Mouse (Mus musculus) intestine, postnatal 0 days (tissue): ENCODE results near the gene Wdr93. TPM values are rescaled to one million over a fixed set of nuclear protein-coding genes. Genes with fewer than 3 reads are reported as not detected.
"Not testable (repeated sequence)": the region's sequence is repeated elsewhere in the genome, so short reads cannot be mapped to it uniquely, and the experiment has no call there.

Experiments
- ATAC-seq: fragments of 200-750 bp; cut with Nextera tagmentation; 2 replicates; pipeline ENCODE4 v1.8.0; 2017; ENCODE audit warnings: mild to moderate bottlenecking, moderate TSS enrichment, moderate library complexity
- H3K27ac ChIP-seq: fragments of 300-500 bp; sonication (generic); 2 replicates; pipeline ENCODE4 v1.5.1; 2014; ENCODE audit warnings: mild to moderate bottlenecking, low read depth, low read length, moderate library complexity
- H3K27me3 ChIP-seq: fragments of 300-500 bp; sonication (generic); replicated peaks from 2 replicates; pipeline ENCODE4 v1.6.1; 2014; ENCODE audit warnings: low read length, mixed read lengths; ENCODE audit not compliant: control insufficient read depth, insufficient read depth
- H3K36me3 ChIP-seq: fragments of 300-500 bp; sonication (generic); 2 replicates; pipeline ENCODE4 v1.6.1; 2014; ENCODE audit warnings: mild to moderate bottlenecking, moderate library complexity; ENCODE audit not compliant: control insufficient read depth, insufficient read depth
- H3K4me1 ChIP-seq: fragments of 300-500 bp; sonication (generic); replicated peaks from 2 replicates; pipeline ENCODE4 v1.6.1; 2014; ENCODE audit warnings: antibody characterized with exemption, low read length, mixed read lengths; ENCODE audit not compliant: control insufficient read depth, insufficient read depth
- H3K4me2 ChIP-seq: fragments of 300-500 bp; sonication (generic); replicated peaks from 2 replicates; pipeline ENCODE4 v1.6.1; 2014; ENCODE audit warnings: low read depth, mild to moderate bottlenecking, moderate library complexity
- H3K4me3 ChIP-seq: fragments of 300-500 bp; sonication (generic); 2 replicates; pipeline ENCODE4 v1.5.1; 2014; ENCODE audit warnings: low read depth, low read length
- H3K9ac ChIP-seq: fragments of 300-500 bp; sonication (generic); 2 replicates; pipeline ENCODE4 v1.6.1; 2014; ENCODE audit warnings: mild to moderate bottlenecking, low read depth, low read length
- H3K9me3 ChIP-seq: fragments of 300-500 bp; sonication (generic); 2 replicates; pipeline ENCODE4 v1.6.1; 2016; ENCODE audit warnings: mixed run types; ENCODE audit not compliant: control insufficient read depth
- CTCF ChIP-seq: sonication (generic); IDR thresholded peaks from 2 replicates; pipeline ENCODE4 v1.5.1; 2016; ENCODE audit warnings: low read depth, mild to moderate bottlenecking, control low read depth, antibody characterized with exemption, moderate library complexity
- WGBS: fragments of 180-500 bp; shearing (Covaris S2); extraction: QIAGEN DNeasy Blood & Tissue Kit; methylation state at CpG from one replicate; pipeline ENCODE4 v1.1.7; 2014; 5-methylcytosine and 5-hydroxymethylcytosine counted together
- polyA plus RNA-seq: library from polyadenylated mRNA; unstranded; fragments of >200 nt; fragmentation: Nextera tagmentation; extraction: Ambion mirVana; gene quantifications from 2 replicates; pipeline ENCODE4 v1.2.1, GENCODE M21; 2015

Gene Wdr93
- polyA plus RNA-seq, 1 experiment from 2014 or later, result 0.05 TPM

DNA sequence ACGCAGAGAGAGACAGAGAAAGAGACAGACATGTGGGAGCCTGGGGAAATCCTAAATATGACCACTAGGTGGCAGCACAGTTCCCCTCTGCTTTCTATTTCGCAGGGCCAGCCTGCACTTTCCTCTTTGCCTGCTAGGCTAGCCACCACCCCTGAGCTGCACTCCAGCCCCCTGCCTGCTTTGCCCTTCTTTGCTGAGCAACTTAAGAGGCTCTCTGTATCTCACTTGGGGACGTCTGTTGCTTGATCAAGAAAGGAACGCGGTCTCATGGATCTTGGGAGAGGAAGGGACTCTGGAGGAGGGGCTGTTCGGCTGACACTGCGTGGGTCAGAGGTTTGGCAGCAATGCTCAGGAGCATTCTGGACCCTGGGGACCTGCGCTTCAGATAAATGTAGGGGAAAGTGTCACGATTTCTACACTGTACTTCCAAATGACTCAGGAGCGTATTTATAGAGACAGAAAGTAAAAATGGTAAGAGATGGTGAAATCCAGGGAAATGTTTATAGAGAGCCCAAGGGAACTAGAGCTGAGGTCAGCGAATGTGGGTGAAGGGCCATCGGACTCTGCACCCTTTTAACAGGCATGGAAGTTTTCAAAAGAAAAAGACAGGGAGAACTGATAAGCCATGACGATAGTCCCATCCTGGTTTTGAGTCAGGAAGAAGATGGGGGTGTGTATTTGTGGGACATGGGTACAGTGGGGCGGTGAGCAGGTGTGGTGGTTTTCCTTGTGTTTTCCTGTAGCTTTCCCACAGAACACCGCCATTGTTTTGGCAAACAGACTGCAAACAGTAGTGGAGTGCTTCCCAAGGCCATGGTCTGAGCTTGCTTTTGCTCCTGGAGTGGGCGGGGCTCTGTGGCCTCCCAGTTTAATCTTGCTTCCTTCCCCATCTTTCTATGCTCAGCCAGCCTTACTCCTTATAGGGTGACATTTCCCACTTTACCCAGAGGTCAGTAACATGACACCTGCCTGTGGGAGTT lies 38.0 kb downstream of the Wdr93 start:
- ATAC-seq, result peak; percentile 84
- no peaks in the 10 kb centered on the region for H3K9me3 ChIP-seq
- peak overlapping the region; percentile 75 for H3K4me2 ChIP-seq
- no peaks in the 10 kb centered on the region for H3K4me1 ChIP-seq
- peak overlapping the region; percentile 82 for H3K27ac ChIP-seq
- peak overlapping the region; percentile 35 for H3K4me3 ChIP-seq
- H3K9ac ChIP-seq, result 0 out of 2 replicates have a peak overlapping the region, but pooled peaks have one; percentile 40
- no peaks in the 10 kb centered on the region for H3K36me3 ChIP-seq
- 19% methylated on average over 16 of the region's 16 CpGs for WGBS
- H3K27me3 ChIP-seq, result no peaks in the 10 kb centered on the region
- peak; percentile 98 for TF ChIP-seq CTCF

- 84% methylated on average over 11 of the region's 11 CpGs for WGBS
Measured at GRCm38 (mm10) chr7:79781826-79782515, 39.0 kb downstream of the Wdr93 start.

GRCm38 (mm10) chr7:79782516-79782855 lies 39.5 kb downstream of the Wdr93 start:
- Histone ChIP-seq H3K36me3 (no peaks in the 10 kb centered on the region), H3K4me1 (no peaks in the 10 kb centered on the region), H3K9me3 (no peaks in the 10 kb centered on the region), H3K27ac (no peak overlapping the region), H3K9ac (no peak overlapping the region), H3K4me3 (no peak overlapping the region), H3K27me3 (no peaks in the 10 kb centered on the region), H3K4me2 (no peak overlapping the region)
- no peak for ATAC-seq
- 79% methylated on average over 2 of the region's 2 CpGs for WGBS
- no peak for TF ChIP-seq CTCF

More at GRCm38 (mm10) chr7:79781826-79782515, 39.0 kb downstream of the Wdr93 start:
- no peak overlapping the region for H3K4me2 ChIP-seq
- H3K27me3 ChIP-seq, result no peaks in the 10 kb centered on the region
- H3K27ac ChIP-seq, result no peak overlapping the region
- TF ChIP-seq CTCF, result no peak
- ATAC-seq, result no peak
- no peak overlapping the region for H3K9ac ChIP-seq
- H3K4me3 ChIP-seq, result no peak overlapping the region
- H3K4me1 ChIP-seq, result no peaks in the 10 kb centered on the region
- no peaks in the 10 kb centered on the region for H3K36me3 ChIP-seq
- no peaks in the 10 kb centered on the region for H3K9me3 ChIP-seq

DNA sequence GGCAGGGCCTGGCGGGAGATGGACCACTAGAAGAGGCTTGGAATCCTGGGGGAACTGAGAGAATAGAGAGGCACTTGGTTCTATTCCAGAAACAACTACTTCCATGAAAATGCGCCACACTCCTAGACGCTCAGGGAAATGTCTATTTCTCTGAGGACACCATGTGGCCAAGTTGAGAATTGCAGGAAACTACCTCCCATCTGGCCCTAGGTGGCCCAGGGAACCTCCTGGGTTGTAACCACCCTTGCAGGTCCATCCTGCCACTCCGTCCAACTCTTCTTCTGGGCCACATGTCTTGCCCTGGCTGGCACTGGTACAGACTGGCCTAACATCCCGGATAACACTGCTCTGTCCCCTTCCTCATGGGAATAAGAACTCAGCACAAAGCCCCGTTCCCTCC lies 43.3 kb downstream of the Wdr93 start:
- peak; percentile 31; the same call in 1 of the 2 replicates for ATAC-seq
- H3K27ac ChIP-seq, result no peak overlapping the region
- H3K36me3 ChIP-seq, result no peaks in the 10 kb centered on the region
- H3K4me1 ChIP-seq, result 0 out of 2 replicates have a peak, but pooled peaks cover 4% of the 10 kb centered on the region
- no peak overlapping the region for H3K9ac ChIP-seq
- no peaks in the 10 kb centered on the region for H3K9me3 ChIP-seq
- H3K4me2 ChIP-seq, result no peak overlapping the region
- no peak overlapping the region for H3K4me3 ChIP-seq
- peaks cover 2% of the 10 kb centered on the region for H3K27me3 ChIP-seq
- WGBS, result 24% methylated on average over 6 of the region's 6 CpGs
- peak; percentile 83 for TF ChIP-seq CTCF

DNA sequence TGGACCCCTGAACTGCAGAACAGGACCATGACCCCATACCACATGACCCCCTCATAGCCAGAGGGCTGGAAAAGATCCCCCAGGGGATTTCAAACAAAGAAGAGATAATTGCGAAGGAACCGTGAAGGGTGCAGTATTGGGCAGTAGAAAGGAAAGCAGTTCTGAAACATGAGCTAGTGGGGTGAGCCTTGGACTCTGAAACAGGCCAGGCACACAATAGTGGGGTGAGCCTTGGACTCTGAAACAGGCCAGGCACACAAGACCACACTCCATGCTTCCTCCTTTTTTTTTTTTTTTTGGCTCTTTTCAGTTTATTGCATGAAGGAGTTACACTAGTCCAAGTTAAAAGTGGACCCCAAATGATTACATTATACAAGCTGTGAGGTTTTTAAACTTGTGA lies 46.8 kb downstream of the Wdr93 start:
- not testable (repeated sequence) for H3K4me2 ChIP-seq, H3K4me3 ChIP-seq, H3K36me3 ChIP-seq, H3K9ac ChIP-seq, H3K9me3 ChIP-seq
- Histone ChIP-seq H3K27me3 (peaks cover 23% of the 10 kb centered on the region), H3K4me1 (peaks cover 11% of the 10 kb centered on the region), H3K27ac (peak overlapping the region; percentile 31; the same call in 1 of the 2 replicates)
- 11% methylated on average over 2 of the region's 2 CpGs for WGBS
- peak; percentile 81 for ATAC-seq
